Mouse (Mus musculus) heart, postnatal 0 days (tissue): Measurements from ENCODE around the gene Mtg2. TPM values are rescaled to one million over a fixed set of nuclear protein-coding genes. Genes with fewer than 3 reads are reported as not detected.

Experiments used
- ATAC-seq: fragments of 200-750 bp; cut with Nextera tagmentation; 2 replicates; pipeline ENCODE4 v1.8.0; 2017; ENCODE audit warnings: low read depth, moderate number of reproducible peaks, moderate library complexity; ENCODE audit not compliant: insufficient read depth
- DNase-seq: peaks from one replicate; pipeline ENCODE4 v3.0.0-alpha.2; 2016; ENCODE audit warnings: low spot score
- H3K27ac ChIP-seq: fragments of 300-500 bp; sonication (generic); 2 replicates; pipeline ENCODE4 v1.5.1; 2014; ENCODE audit warnings: low read depth, mild to moderate bottlenecking
- H3K27me3 ChIP-seq: fragments of 300-500 bp; sonication (generic); 2 replicates; pipeline ENCODE4 v1.6.1; 2014; ENCODE audit warnings: low read length, mixed read lengths; ENCODE audit not compliant: control insufficient read depth, insufficient read depth
- H3K36me3 ChIP-seq: fragments of 300-500 bp; sonication (generic); replicated peaks from 2 replicates; pipeline ENCODE4 v1.6.1; 2014; ENCODE audit warnings: low read length, mixed read lengths; ENCODE audit not compliant: control insufficient read depth, insufficient read depth
- H3K4me1 ChIP-seq: fragments of 300-500 bp; sonication (generic); 2 replicates; pipeline ENCODE4 v1.6.1; 2014; ENCODE audit warnings: antibody characterized with exemption; ENCODE audit not compliant: control insufficient read depth, insufficient read depth
- H3K4me2 ChIP-seq: fragments of 300-500 bp; sonication (generic); 2 replicates; pipeline ENCODE4 v1.6.1; 2014; ENCODE audit warnings: low read depth, mild to moderate bottlenecking, low read length, moderate library complexity
- H3K4me3 ChIP-seq: fragments of 300-500 bp; sonication (generic); 2 replicates; pipeline ENCODE4 v1.5.1; 2014; ENCODE audit warnings: low read depth, low read length
- H3K9ac ChIP-seq: fragments of 300-500 bp; sonication (generic); replicated peaks from 2 replicates; pipeline ENCODE4 v1.6.1; 2014; ENCODE audit warnings: low read depth, low read length, mixed read lengths
- H3K9me3 ChIP-seq: fragments of 300-500 bp; sonication (generic); replicated peaks from 2 replicates; pipeline ENCODE4 v1.6.1; 2016; ENCODE audit warnings: low read length; ENCODE audit not compliant: control insufficient read depth
- CTCF ChIP-seq: IDR thresholded peaks from 2 replicates; pipeline ENCODE4 v1.5.1; 2016; ENCODE audit warnings: antibody characterized with exemption, control low read depth, low read depth
- EP300 ChIP-seq: IDR thresholded peaks from 2 replicates; pipeline ENCODE4 v1.6.1; 2016; ENCODE audit warnings: antibody characterized with exemption, low read depth
- WGBS: fragments of 180-500 bp; shearing (Covaris S2); extraction: QIAGEN DNeasy Blood & Tissue Kit; methylation state at CpG from one replicate; pipeline ENCODE4 v1.1.7; 2014; 5-methylcytosine and 5-hydroxymethylcytosine counted together
- polyA plus RNA-seq: library from polyadenylated mRNA; unstranded; fragments of >200 nt; fragmentation: Nextera tagmentation; extraction: Ambion mirVana; gene quantifications from 2 replicates; pipeline ENCODE4 v1.2.1, GENCODE M21; 2015
- total RNA-seq: library from RNA; depleted of rRNA; stranded (reverse); fragments of >200 nt; gene quantifications from 2 replicates; pipeline ENCODE4 v1.2.3, GENCODE M21; 2014; ENCODE audit warnings: low replicate concordance

The Mtg2 gene
- total and polyA plus RNA-seq, 2 experiments from 2014 or later: 21.3 to 33.9 TPM

DNA sequence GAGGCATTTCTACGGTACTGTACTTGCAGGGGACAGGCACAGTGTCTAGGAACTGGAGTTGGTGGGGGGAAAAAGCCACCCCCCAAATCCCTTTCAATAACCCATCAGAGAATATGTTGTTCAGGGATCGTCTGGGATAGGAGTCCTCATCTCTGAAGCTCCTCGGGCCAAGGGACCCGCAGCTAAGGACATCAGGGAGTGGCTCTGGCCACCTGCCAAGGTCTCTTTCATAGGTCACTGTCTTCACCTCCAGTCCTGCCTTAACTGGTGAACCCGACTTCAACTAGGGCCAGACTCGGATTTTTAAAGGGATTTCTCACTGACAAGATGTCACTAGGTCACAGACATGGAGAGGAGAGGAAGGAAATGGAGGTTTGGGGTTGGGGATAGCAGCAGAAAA is 37.9 kb downstream of the Mtg2 start:
- WGBS: 44% methylated on average over 6 of the region's 6 CpGs
- no peak overlapping the region for H3K9ac ChIP-seq
- no peaks in the 10 kb centered on the region for H3K36me3 ChIP-seq
- no peak overlapping the region for H3K4me3 ChIP-seq
- TF ChIP-seq CTCF (no peak), EP300 (no peak)
- DNase-seq (no peak), ATAC-seq (no peak)
- H3K4me1 ChIP-seq: 0 out of 2 replicates have a peak, but pooled peaks cover 14% of the 10 kb centered on the region
- no peaks in the 10 kb centered on the region for H3K9me3 ChIP-seq
- peaks cover 26% of the 10 kb centered on the region for H3K27me3 ChIP-seq
- H3K4me2 ChIP-seq: no peak overlapping the region
- H3K27ac ChIP-seq: no peak overlapping the region

DNA sequence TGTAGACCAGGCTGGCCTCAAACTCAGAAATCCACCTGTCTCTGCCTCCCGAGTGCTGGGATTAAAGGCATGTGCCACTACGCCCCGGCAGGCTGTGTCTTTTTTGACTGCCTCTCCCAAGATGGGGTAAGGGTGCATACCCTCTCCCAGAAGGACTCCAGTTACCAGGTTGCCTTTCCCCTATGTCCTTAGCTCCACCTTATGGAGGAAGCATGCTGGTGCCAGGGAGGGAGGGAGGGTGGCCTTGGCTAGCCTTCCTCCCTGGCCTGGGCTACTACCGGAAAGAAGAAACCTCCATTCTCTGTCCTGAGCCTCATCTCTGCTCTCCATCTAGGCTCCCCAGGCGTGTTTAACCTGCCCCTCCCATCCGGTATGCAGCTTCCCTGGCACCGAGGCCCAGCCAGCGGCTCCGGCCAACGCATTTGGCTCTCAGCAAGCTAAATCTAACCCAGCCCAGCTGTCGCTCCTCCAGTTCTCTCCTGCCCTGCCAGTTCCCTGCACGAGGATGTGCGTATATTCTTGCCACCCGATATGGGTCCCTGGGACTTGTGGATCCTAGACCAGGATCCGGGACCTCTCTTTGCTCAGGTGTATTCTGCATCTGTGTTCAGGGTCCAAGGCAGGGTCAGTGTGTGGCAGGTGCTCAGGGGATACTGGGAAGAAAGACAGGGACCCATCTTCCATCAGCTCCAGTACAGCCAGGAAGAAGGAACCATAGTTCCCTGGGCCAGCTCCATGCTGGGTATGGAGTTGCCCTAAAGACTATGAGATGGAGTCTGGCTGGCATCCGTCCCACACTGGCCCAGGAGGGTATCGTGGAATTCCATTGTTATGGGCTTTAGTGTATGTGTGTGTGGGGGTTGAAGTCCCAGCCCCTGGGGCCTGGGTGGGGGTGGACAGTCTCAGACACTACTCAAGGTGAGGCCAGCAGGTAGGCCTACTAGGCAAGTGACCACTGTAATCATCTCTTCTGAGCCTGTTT is 43.8 kb downstream of the Mtg2 start:
- H3K9me3 ChIP-seq: no peaks in the 10 kb centered on the region
- no peak overlapping the region for H3K27ac ChIP-seq
- whole genome bisulfite sequencing: 53% methylated on average over 17 of the region's 17 CpGs
- H3K36me3 ChIP-seq: no peaks in the 10 kb centered on the region
- H3K9ac ChIP-seq: no peak overlapping the region
- TF ChIP-seq CTCF: peak; percentile 34; the same call in 1 of the 2 replicates
- no peak for TF ChIP-seq EP300
- H3K4me2 ChIP-seq: no peak overlapping the region
- no peak for DNase-seq
- H3K4me1 ChIP-seq: peaks cover 28% of the 10 kb centered on the region
- no peak overlapping the region for H3K4me3 ChIP-seq
- H3K27me3 ChIP-seq: no peaks in the 10 kb centered on the region
- ATAC-seq: no peak

DNA sequence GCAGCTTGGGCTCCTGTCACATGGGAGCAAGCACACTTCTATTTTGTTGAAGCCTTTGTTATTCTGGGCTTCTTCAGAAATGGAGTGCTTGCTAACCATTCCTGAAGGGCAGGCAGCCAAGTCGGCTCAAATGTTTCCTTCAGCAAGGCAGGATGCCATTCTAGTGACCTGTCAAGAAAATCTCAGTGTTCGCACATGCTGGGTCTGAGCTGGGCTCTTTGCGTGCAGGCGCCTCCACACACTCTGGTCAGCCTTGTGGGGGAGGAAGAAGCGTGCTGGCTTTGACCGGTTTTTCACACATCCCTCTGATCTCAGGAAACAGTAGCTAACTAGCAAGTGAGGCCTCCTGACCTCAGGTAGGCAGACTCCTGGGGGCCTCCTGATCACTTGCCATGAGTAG is 44.9 kb downstream of the Mtg2 start:
- Histone ChIP-seq H3K9me3 (no peaks in the 10 kb centered on the region), H3K4me3 (no peak overlapping the region), H3K36me3 (no peaks in the 10 kb centered on the region), H3K4me2 (no peak overlapping the region), H3K4me1 (peaks cover 34% of the 10 kb centered on the region), H3K27ac (0 out of 2 replicates have a peak overlapping the region, but pooled peaks have one; percentile 27), H3K27me3 (no peaks in the 10 kb centered on the region), H3K9ac (no peak overlapping the region)
- DNase-seq (peak; percentile 36), ATAC-seq (no peak)
- TF ChIP-seq CTCF: no peak
- no peak for TF ChIP-seq EP300
- WGBS: 3% methylated on average over 6 of the region's 6 CpGs

DNA sequence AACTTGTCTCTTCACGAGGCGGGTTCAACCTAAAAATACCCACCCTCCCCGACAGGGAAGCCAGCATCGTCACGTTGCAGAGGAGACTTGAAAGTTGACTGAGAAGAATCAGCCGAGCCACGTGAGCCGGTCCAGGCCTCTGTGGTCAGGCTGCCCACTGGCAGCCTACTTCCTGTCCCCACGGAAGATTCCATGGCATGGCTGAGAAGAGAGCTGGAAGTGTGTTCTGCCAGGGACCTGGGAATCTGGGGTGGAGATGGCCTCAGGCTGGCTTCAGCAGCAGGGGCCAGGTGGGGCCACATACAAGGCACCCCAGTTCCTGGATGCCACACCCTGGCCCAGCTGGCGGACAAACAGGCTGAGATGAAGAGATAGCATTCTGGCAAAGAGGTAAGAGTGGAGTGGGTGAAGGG is 45.7 kb downstream of the Mtg2 start:
- H3K9me3 ChIP-seq: no peaks in the 10 kb centered on the region
- H3K27ac ChIP-seq: no peak overlapping the region
- H3K27me3 ChIP-seq: no peaks in the 10 kb centered on the region
- H3K4me1 ChIP-seq: peaks cover 40% of the 10 kb centered on the region
- WGBS: 32% methylated on average over 10 of the region's 10 CpGs
- H3K4me2 ChIP-seq: no peak overlapping the region
- ATAC-seq (no peak), DNase-seq (no peak)
- no peak overlapping the region for H3K4me3 ChIP-seq
- H3K36me3 ChIP-seq: no peaks in the 10 kb centered on the region
- no peak for TF ChIP-seq EP300
- no peak for TF ChIP-seq CTCF
- H3K9ac ChIP-seq: no peak overlapping the region

DNA sequence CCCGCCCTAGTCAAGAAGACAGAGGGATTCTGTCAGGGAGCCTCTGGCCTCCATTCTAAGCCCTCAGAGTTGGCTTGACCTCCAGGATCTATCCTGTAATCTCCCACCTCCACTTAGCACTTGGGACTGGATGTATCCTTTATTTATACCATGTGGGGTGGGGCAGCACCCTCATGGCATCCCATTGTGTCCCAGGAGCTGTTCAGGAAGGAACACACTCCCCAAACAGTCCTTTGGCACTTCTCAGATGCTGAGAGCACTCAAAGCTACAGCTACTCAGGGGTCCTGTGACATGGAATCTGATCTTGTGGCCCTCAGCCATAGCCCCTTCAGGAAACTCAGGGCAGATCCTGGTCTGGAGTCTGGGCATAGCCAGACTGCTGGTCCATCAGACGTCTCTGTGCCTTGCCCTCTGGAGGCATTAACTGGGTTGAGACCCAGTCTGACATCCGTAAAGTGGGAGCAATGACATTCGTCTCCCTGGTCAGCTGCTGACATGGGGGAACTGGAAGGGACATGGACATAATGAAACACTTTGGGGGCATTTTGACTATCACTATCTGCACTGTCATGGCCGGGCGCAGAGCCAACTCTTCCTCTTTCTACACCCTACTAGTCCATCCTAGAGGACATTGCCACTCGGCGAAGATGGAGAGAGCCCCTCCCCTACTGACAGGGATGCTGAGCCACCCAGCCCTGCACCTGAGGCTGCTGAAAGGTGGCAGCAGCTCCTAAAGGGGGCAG is 46.5 kb downstream of the Mtg2 start:
- Histone ChIP-seq H3K9me3 (no peaks in the 10 kb centered on the region), H3K9ac (no peak overlapping the region), H3K4me3 (no peak overlapping the region), H3K4me2 (no peak overlapping the region), H3K36me3 (no peaks in the 10 kb centered on the region), H3K4me1 (peaks cover 40% of the 10 kb centered on the region), H3K27ac (no peak overlapping the region), H3K27me3 (no peaks in the 10 kb centered on the region)
- TF ChIP-seq EP300: no peak
- no peak for TF ChIP-seq CTCF
- WGBS: 69% methylated on average over 8 of the region's 8 CpGs
- ATAC-seq (no peak), DNase-seq (no peak)
